Mouse (Mus musculus) intestine, postnatal 0 days (tissue): ENCODE measurements at regions not wholly inside any gene's neighbourhood (a gene's known extent, or its start where the extent isn't known, plus 50 kb on each side); places are given as distances from the start of the nearest gene placed in this dataset.

ENCODE experiments used
- ATAC-seq: fragments of 200-750 bp; cut with Nextera tagmentation; 2 replicates; pipeline ENCODE4 v1.8.0; 2017; ENCODE audit warnings: mild to moderate bottlenecking, moderate TSS enrichment, moderate library complexity
- H3K27ac ChIP-seq: fragments of 300-500 bp; sonication (generic); 2 replicates; pipeline ENCODE4 v1.5.1; 2014; ENCODE audit warnings: mild to moderate bottlenecking, low read depth, low read length, moderate library complexity
- H3K27me3 ChIP-seq: fragments of 300-500 bp; sonication (generic); replicated peaks from 2 replicates; pipeline ENCODE4 v1.6.1; 2014; ENCODE audit warnings: low read length, mixed read lengths; ENCODE audit not compliant: control insufficient read depth, insufficient read depth
- H3K36me3 ChIP-seq: fragments of 300-500 bp; sonication (generic); 2 replicates; pipeline ENCODE4 v1.6.1; 2014; ENCODE audit warnings: mild to moderate bottlenecking, moderate library complexity; ENCODE audit not compliant: control insufficient read depth, insufficient read depth
- H3K4me1 ChIP-seq: fragments of 300-500 bp; sonication (generic); replicated peaks from 2 replicates; pipeline ENCODE4 v1.6.1; 2014; ENCODE audit warnings: antibody characterized with exemption, low read length, mixed read lengths; ENCODE audit not compliant: control insufficient read depth, insufficient read depth
- H3K4me2 ChIP-seq: fragments of 300-500 bp; sonication (generic); replicated peaks from 2 replicates; pipeline ENCODE4 v1.6.1; 2014; ENCODE audit warnings: low read depth, mild to moderate bottlenecking, moderate library complexity
- H3K4me3 ChIP-seq: fragments of 300-500 bp; sonication (generic); 2 replicates; pipeline ENCODE4 v1.5.1; 2014; ENCODE audit warnings: low read depth, low read length
- H3K9ac ChIP-seq: fragments of 300-500 bp; sonication (generic); 2 replicates; pipeline ENCODE4 v1.6.1; 2014; ENCODE audit warnings: mild to moderate bottlenecking, low read depth, low read length
- H3K9me3 ChIP-seq: fragments of 300-500 bp; sonication (generic); 2 replicates; pipeline ENCODE4 v1.6.1; 2016; ENCODE audit warnings: mixed run types; ENCODE audit not compliant: control insufficient read depth
- CTCF ChIP-seq: sonication (generic); IDR thresholded peaks from 2 replicates; pipeline ENCODE4 v1.5.1; 2016; ENCODE audit warnings: low read depth, mild to moderate bottlenecking, control low read depth, antibody characterized with exemption, moderate library complexity
- WGBS: fragments of 180-500 bp; shearing (Covaris S2); extraction: QIAGEN DNeasy Blood & Tissue Kit; methylation state at CpG from one replicate; pipeline ENCODE4 v1.1.7; 2014; 5-methylcytosine and 5-hydroxymethylcytosine counted together

GRCm38 (mm10) chr8:78107339-78107738, 105.8 kb upstream of the Ttc29 start:
- Histone ChIP-seq H3K9ac (no peak overlapping the region), H3K36me3 (no peaks in the 10 kb centered on the region), H3K4me1 (no peaks in the 10 kb centered on the region), H3K4me2 (no peak overlapping the region), H3K9me3 (no peaks in the 10 kb centered on the region), H3K27ac (no peak overlapping the region), H3K4me3 (no peak overlapping the region), H3K27me3 (no peaks in the 10 kb centered on the region)
- 25% methylated on average over 7 of the region's 7 CpGs for WGBS
- ATAC-seq, result no peak
- TF ChIP-seq CTCF, result no peak

GRCm38 (mm10) chr8:78110003-78110649, 103.0 kb upstream of the Ttc29 start:
- whole genome bisulfite sequencing, result 80% methylated on average over 3 of the region's 3 CpGs
- Histone ChIP-seq H3K36me3 (no peaks in the 10 kb centered on the region), H3K4me1 (no peaks in the 10 kb centered on the region), H3K4me2 (no peak overlapping the region), H3K9ac (no peak overlapping the region), H3K27me3 (no peaks in the 10 kb centered on the region), H3K9me3 (no peaks in the 10 kb centered on the region), H3K4me3 (no peak overlapping the region), H3K27ac (no peak overlapping the region)
- TF ChIP-seq CTCF, result no peak
- ATAC-seq, result no peak

- H3K27ac ChIP-seq, result no peak overlapping the region
- ATAC-seq, result no peak
Measured at GRCm38 (mm10) chr8:78113105-78113504, 100.0 kb upstream of the Ttc29 start.

GRCm38 (mm10) chr8:78114512-78114911, 98.6 kb upstream of the Ttc29 start:
- no peak overlapping the region for H3K27ac ChIP-seq
- H3K4me1 ChIP-seq, result no peaks in the 10 kb centered on the region
- ATAC-seq, result no peak
- H3K4me3 ChIP-seq, result no peak overlapping the region
- no peak overlapping the region for H3K4me2 ChIP-seq
- no peaks in the 10 kb centered on the region for H3K36me3 ChIP-seq
- no peaks in the 10 kb centered on the region for H3K27me3 ChIP-seq
- no peaks in the 10 kb centered on the region for H3K9me3 ChIP-seq
- no peak for TF ChIP-seq CTCF
- WGBS, result 46% methylated on average over 4 of the region's 4 CpGs
- H3K9ac ChIP-seq, result no peak overlapping the region

More at GRCm38 (mm10) chr8:78113105-78113504, 100.0 kb upstream of the Ttc29 start:
- Histone ChIP-seq H3K9ac (no peak overlapping the region), H3K4me1 (no peaks in the 10 kb centered on the region), H3K27me3 (no peaks in the 10 kb centered on the region), H3K9me3 (no peaks in the 10 kb centered on the region), H3K4me2 (no peak overlapping the region), H3K36me3 (no peaks in the 10 kb centered on the region), H3K4me3 (no peak overlapping the region)
- no peak for TF ChIP-seq CTCF
- WGBS, result 49% methylated on average over 12 of the region's 12 CpGs

GRCm38 (mm10) chr8:78117191-78117590, 95.9 kb upstream of the Ttc29 start:
- H3K36me3 ChIP-seq, result no peaks in the 10 kb centered on the region
- H3K4me1 ChIP-seq, result no peaks in the 10 kb centered on the region
- H3K27me3 ChIP-seq, result no peaks in the 10 kb centered on the region
- H3K9me3 ChIP-seq, result no peaks in the 10 kb centered on the region
- TF ChIP-seq CTCF, result no peak
- H3K9ac ChIP-seq, result no peak overlapping the region
- H3K4me3 ChIP-seq, result no peak overlapping the region
- no peak overlapping the region for H3K4me2 ChIP-seq
- H3K27ac ChIP-seq, result no peak overlapping the region
- no peak for ATAC-seq

GRCm38 (mm10) chr8:78118493-78118892, 94.6 kb upstream of the Ttc29 start:
- WGBS, result 69% methylated on average over 9 of the region's 9 CpGs
- Histone ChIP-seq H3K4me2 (no peak overlapping the region), H3K4me3 (no peak overlapping the region), H3K27me3 (no peaks in the 10 kb centered on the region), H3K27ac (no peak overlapping the region), H3K4me1 (no peaks in the 10 kb centered on the region), H3K36me3 (no peaks in the 10 kb centered on the region), H3K9ac (no peak overlapping the region), H3K9me3 (no peaks in the 10 kb centered on the region)
- TF ChIP-seq CTCF, result no peak
- ATAC-seq, result no peak

- WGBS, result 62% methylated on average over 11 of the region's 11 CpGs
- Histone ChIP-seq H3K9me3 (no peaks in the 10 kb centered on the region), H3K27me3 (no peaks in the 10 kb centered on the region), H3K9ac (no peak overlapping the region), H3K4me1 (no peaks in the 10 kb centered on the region), H3K4me2 (no peak overlapping the region), H3K27ac (no peak overlapping the region), H3K4me3 (no peak overlapping the region), H3K36me3 (no peaks in the 10 kb centered on the region)
- ATAC-seq, result no peak
- TF ChIP-seq CTCF, result no peak
Measured at GRCm38 (mm10) chr8:78119682-78120081, 93.4 kb upstream of the Ttc29 start.
